Mouse (Mus musculus) T-cell, adult 66 days (primary cell): ENCODE measurements around the gene Pzp. TPM values are rescaled to one million over a fixed set of nuclear protein-coding genes. Genes with fewer than 3 reads are reported as not detected.

Experiments
- total RNA-seq, 2 experiments: library from RNA; stranded (reverse); gene quantifications; 3 replicates in 1 of 2; 4 replicates in 1 of 2; pipeline ENCODE4 v1.2.4; 2023

Pzp gene
- total RNA-seq, result not detected

GRCm38 (mm10) chr6:128526601-128527000 lies at the start of gene Pzp:
Gene Pzp, minus strand, starts transcription at chr6:128526720.

DNA sequence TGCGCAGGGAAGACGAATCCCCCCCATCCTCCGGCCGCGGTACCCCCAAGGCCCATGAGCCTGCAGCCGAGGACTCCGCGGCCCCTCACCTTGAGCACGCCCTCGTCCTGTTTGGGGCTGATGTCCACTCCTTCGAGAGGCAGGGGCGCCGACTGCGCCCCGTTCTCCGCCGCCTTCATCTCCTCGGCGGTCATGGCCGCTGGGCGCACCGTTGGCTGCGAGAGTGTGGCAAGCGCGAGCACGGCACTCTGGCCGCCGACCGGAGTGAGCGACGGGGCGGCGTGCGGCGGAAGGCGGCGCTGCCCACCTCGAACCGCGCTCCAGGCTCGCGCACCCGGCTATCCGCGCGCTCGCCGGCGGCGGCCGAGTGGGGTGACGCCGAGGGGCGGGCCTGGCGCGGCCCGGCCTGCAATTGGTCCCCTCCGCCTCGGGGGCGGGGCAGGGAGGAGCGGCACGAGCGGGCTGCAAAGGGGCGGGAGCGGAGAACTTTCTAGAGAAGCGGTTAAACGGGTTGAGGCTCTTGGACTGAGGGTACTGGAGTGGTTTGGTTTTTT lies 88.1 kb downstream of the Pzp start, which contains the start of gene Fkbp4:
TSS of gene Fkbp4 (minus strand) at position 361 of the 554 bp plus-strand sequence.

Other genes with a start within 250 kb of the Pzp start
- gene Tead4, start 225.9 kb downstream of the Pzp start, total RNA-seq, result not detected
- gene Tulp3, start 170.9 kb downstream of the Pzp start, total RNA-seq, result 1 to 10 TPM; 4.3 to 6.8 TPM
- 10 to 100 TPM; 44.5 to 47.4 TPM for gene Rhno1, start 163.8 kb downstream of the Pzp start, total RNA-seq
- gene Foxm1, start 163.8 kb downstream of the Pzp start, total RNA-seq, result 10 to 100 TPM; 11.1 to 16.5 TPM
- under 1 TPM; 0.44 to 0.96 TPM for gene Tex52, start 151.3 kb downstream of the Pzp start, total RNA-seq
- gene Gm44596, start 151.2 kb downstream of the Pzp start, total RNA-seq, result not detected
- gene Nrip2, start 127.4 kb downstream of the Pzp start, total RNA-seq, result not detected
- gene Itfg2, start 101.8 kb downstream of the Pzp start, total RNA-seq, result 10 to 100 TPM; 57.6 to 70.7 TPM
- gene Fkbp4, start 88.0 kb downstream of the Pzp start, total RNA-seq, result 100 to 1,000 TPM in 1 of 2 experiments, 10 to 100 TPM in 1; 99.0 to 120 TPM
- not detected for gene A2ml1, start 54.9 kb upstream of the Pzp start, total RNA-seq
- 1 to 10 TPM in 1 of 2 experiments, under 1 TPM in 1; 0.96 to 1.0 TPM for gene Klrb1a, start 96.8 kb upstream of the Pzp start, total RNA-seq
- gene Clec2h, start 135.7 kb upstream of the Pzp start, total RNA-seq, result 1 to 10 TPM in 1 of 2 experiments, not detected in 1; 1.8 TPM
- gene Klrb1, start 196.3 kb upstream of the Pzp start, total RNA-seq, result not detected